Comparison of ENCODE assay signal across 18 mouse cellular contexts in genomic region chr1:14567006-14567405, GRCm38 (mm10).
"Had no signal": no experiment of that assay in that cellular context is flagged by ENCODE, and none has a peak within 500 bp of the region (broad histone marks: within the 10 kb centered on the region; RNA-seq: fewer than 3 reads in every experiment).

No protein-coding gene starts in this region.

- H3K27me3 ChIP-seq: liver, embryonic 13.5 days had no signal

- DNase-seq: kidney, adult 18-20 months; kidney, adult 9 months; kidney, postnatal 25 days; layer of hippocampus, postnatal 36 days; left cerebral cortex, postnatal 4 days; liver, embryonic 13.5 days; lung, adult 2 months; lung, postnatal 14 days; lung, postnatal 4 days; midbrain, embryonic 14.5 days; right cerebral cortex, adult 18-20 months; right cerebral cortex, postnatal 25 days; thymus, adult 18-20 months; thymus, postnatal 36 days had no signal

- H3K27ac ChIP-seq: left cerebral cortex, adult 2 months; liver, embryonic 13.5 days; neural tube, embryonic 12.5 days; neural tube, embryonic 15.5 days had no signal

- H3K4me2 ChIP-seq: liver, embryonic 13.5 days; midbrain, embryonic 11.5 days; neural tube, embryonic 12.5 days; neural tube, embryonic 15.5 days had no signal

- H3K4me3 ChIP-seq: left cerebral cortex, adult 2 months; liver, embryonic 13.5 days; neural tube, embryonic 12.5 days; neural tube, embryonic 15.5 days had no signal

- H3K9me3 ChIP-seq: liver, embryonic 13.5 days; neural tube, embryonic 12.5 days; neural tube, embryonic 15.5 days had no signal

- H3K36me3 ChIP-seq: liver, embryonic 13.5 days; neural tube, embryonic 12.5 days; neural tube, embryonic 15.5 days had no signal

- H3K9ac ChIP-seq: liver, embryonic 13.5 days; neural tube, embryonic 12.5 days; neural tube, embryonic 15.5 days had no signal

- H3K4me1 ChIP-seq: liver, embryonic 13.5 days; neural tube, embryonic 12.5 days; neural tube, embryonic 15.5 days had no signal
